Mouse (Mus musculus): ENCODE measurements around the gene Gse1.

Gse1 gene

DNA sequence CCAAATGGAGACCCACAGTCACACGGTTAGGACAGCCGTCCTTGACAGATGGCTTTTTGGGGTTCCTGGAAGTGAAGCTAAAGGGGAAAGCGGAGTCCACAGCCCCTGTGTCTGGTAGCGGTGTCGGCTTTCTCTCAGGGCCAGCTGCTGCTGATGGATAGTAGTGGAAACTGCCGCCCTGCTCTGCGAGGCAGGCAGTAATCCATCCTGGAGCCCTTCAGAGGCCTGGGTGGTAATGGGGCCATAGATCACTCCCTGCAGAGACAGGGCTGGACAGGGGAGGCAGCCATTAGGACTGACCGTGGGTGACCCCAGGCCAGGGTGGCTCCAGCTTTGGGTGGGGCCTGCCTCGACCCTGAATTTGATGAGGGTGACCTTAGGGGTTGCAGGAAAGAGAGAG, 146.3 kb downstream of the Gse1 start:
- peak; percentile 79 for DNase-seq (ENCODE audit: low read depth, low spot score)

DNA sequence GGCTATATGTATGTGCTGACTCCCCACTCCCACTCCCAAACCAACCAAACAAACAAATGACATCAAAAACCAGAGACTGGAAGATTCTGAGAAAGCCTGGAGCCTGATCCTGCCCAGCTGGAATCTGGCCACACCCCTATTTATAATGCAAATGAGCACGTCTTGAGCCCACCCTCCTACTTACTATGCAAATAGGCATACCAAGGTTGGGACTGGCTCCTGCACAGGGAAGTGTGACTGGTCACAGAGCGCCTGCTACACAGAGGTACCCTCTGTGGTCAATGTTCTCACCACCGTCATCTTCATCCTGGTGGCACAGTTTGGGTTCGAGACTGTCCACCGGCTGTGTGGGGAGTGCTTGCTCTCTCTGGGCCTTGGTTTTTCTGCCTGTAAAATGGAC, 146.9 kb downstream of the Gse1 start:
- DNase-seq (ENCODE audit: low read depth, low spot score) = no peak

DNA sequence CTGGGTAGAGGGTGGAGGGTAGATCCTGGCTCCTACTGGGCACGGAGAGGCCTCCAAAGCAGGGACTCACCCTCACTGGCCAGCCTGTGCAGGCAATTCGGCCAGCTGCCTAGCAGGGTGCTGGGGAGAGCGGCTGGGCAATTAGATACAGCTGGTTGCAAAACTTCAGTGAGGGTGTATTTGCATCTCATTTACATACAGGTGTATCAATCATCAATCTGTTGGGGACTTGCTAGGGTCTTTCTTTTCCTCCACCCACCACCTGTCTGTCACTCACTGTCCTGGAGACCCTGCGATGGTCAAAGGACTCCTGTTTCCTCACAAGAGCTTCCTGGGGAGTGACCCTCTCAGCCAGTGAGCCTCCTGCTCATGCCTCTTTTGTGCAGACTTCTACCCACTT, 148.0 kb downstream of the Gse1 start:
- DNase-seq (ENCODE audit: low read depth, low spot score) = no peak

DNA sequence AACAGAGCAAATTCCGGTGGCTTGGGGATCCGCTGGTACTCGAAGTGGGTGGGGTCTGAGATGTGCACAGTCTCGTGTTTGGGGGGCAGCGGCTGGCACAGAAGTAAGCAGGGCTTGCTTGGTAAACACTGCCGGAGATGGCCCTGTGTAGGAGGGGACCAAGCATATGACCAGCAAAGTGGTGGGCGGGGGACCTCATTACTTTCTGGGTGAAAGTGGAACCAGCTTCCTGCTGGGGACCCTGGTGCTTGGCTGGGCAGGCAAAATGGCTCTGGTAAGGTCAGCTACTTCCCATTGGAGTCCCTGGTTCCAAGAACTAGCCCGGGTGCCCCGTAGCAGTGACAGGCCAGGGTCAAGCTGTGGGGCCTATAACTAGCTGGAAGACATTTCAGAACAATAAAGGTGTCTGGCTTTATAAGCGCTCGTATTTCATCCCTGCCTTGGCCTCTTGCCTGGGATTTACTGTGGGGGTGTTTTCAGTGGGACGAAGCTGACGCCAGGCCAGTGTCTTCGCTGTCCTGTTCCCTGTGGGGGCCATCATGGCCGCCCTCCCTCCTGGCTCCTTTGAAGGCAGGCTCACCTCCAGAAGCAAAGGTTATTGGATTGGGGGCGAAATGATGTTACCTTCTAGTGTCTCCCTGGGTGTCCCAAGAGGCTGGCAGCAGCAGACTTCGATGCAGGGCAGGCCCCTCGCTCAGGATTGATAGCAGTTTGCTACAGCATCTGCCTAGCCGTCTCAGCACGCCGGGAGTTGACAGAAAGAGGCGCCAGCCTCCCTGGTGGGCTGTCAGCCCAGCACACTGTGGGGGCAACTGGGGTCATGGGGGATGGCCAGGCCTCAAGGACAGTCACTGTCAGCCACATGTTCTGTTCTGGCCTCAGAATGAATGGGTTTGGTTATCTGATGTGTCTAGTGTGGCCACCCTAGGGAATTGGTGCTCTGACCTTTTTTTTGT, 148.9 kb downstream of the Gse1 start:
- DNase-seq (ENCODE audit: low read depth, low spot score) = no peak

DNA sequence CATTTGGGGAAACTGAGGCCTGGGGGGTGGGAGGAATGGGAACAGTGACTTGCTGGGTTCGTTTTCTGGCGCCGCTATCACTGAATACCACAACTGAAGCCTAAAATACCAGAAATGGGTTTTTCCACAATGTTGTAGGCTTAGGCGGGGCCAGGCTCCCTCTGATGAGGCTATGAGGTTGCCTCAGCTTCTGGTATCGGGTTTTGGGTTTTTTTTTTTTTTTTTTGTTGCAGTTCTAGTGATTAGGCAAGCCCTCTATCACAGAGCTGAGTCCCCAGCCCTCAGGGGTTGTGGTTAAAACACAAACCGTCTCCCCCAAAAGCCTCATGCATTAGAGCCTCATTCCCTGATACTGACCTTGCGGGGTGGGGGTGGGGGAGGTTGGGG, 149.5 kb downstream of the Gse1 start:
- no peak for DNase-seq (ENCODE audit: low read depth, low spot score)

DNA sequence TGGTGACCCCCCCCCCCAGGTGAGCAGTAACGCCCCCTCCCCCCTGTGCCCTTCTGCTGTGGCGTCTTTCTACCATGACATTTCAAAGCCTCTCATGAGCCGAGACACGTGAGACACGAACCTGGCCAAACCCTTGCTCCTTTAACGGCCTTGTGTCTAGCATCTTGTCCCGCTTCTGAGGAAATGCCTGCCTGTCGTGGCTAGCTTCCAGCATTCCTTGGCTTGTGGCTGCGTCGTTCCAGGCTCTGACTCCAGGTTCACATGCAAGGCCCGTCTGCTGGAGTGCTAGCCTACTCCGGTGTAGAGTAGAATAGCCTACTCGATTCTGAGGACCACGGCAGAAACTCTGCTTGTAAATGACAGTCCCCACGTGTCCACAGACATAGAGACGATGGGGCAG, 150.1 kb downstream of the Gse1 start:
- DNase-seq (ENCODE audit: low read depth, low spot score) = peak; percentile 86

DNA sequence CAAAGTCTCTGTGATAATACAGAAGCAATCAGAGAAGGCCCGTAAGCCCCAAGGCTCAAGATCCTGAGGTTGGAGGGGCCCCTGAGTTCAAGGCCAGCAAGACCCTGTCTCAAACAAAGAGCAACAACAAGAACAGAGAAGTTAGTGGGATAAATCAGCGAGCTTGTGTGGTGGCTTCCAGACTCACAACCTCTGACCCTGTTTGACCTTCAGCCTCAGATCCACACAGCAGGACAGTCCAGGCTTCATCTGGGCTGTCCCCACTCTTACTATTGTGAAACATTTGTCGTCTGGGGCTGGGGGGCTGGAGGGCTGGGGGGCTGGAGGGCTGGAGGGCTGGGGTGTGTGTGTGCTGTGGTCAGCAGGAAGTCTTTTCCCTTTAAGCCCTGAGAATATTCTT, 150.8 kb downstream of the Gse1 start:
- no peak for DNase-seq (ENCODE audit: low read depth, low spot score)

DNA sequence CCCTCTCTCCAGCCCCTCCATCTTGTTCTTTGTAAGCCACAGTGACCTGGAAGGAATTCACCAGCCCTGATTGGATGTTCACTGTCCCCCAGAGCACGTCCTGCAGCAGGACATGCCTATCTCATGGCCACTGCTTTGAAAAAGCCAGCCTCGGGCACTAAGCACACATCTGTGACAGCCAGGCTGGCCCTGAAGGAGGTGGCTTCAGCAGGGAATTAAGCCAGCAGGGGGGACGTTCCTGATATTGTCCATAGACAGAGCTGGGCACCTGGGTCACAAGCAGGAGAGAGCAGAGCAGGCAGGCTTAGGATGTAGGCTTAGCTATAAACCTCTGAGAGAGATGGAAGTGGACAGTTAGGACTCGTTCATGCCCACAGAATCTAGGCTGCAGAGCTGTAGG, 153.6 kb downstream of the Gse1 start:
- no peak for DNase-seq (ENCODE audit: low read depth, low spot score)

DNA sequence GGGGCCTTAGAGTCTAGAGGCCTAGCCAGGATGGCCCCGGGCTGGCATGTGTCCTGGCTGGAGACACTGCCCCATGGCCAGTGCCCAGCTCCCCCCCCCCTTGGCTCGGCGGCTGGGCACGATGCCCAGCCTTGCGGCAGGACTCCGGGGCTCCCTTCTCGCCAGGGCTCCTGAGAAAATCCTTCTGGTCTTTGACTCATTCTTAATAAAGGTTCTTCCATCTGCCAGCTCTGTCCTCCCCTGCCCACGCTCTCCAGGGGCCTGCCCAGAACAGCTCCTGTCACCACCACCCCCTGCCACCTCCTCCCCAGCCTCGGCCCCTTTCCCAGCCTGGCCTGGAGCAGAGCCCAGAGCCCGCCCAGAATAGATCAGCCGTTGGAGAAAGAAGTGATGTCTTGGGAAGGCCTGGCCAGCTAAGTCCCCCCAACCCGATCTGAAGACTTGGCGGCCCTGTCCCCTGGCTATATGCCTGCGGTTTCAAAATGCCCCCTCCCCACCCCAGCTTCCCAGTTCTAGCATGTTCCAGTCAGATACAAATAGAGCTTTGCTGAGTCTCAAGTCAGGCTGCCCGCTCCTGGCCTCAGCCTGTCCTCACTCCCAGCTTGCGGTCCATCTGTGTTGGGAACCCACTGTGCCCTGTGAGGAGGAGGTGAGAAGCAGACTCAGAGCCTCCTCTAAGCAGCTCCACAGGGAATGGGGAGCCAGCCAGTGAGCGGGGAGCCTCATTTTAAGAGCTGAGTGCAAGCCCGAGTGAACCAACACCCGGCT, 154.4 kb downstream of the Gse1 start:
- peak; percentile 89 for DNase-seq (ENCODE audit: low read depth, low spot score)

DNA sequence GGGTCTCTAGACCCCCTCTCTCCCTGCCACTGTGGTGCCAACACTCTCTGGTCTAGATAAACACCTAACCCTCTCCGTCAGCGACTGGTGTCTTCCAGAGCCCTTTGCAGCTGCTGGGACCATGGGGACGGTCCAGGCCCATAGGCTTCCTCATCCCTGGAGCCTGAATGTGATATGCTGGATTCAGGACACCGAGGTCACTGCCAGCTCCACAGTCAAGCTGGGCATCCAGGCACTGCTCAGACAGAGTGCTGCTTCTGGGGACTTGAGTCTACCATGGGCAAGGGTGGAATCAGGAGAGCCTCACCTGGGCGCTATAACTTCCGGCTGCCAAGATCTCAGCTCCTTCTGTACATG, 154.9 kb downstream of the Gse1 start:
- DNase-seq (ENCODE audit: low read depth, low spot score) = peak; percentile 56

DNA sequence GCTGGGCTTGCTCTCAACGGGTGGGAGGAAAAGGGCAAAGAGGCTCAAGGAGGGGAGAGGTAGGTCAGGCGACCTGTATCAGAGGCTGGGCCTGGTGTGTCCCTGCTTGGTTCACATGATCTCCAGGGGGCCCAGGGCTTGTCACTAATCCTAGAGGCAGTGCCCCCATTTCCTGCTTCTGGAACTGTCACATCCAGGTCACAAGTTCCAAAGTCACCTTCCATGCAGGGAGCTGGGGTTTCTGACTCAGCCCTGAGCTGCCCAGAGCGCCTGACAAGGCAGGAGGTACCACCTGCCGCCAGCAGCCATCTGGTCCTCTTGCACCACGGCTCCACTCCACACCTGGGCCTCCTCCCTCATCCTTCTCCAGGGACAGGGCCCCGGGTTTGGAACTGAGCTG, 155.5 kb downstream of the Gse1 start:
- no peak for DNase-seq (ENCODE audit: low read depth, low spot score)

DNA sequence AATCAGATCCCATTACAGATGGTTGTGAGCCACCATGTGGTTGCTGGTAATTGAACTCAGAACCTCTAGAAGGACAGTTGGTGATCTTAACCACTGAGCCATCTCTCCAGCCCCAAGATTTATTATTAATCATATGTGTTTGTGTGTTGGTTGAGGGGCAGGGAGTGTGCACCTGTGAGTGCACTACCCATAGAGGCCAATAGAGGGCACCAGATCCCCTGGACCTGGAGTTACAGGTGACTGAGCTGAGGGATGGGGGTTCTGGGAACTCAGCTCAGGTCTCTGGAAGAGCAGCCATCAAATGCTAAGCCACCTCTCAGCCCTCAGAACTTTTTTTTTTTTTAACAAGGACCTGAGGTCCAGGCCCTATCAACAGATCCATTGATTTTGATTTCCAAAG, 156.5 kb downstream of the Gse1 start:
- no peak for DNase-seq (ENCODE audit: low read depth, low spot score)

DNA sequence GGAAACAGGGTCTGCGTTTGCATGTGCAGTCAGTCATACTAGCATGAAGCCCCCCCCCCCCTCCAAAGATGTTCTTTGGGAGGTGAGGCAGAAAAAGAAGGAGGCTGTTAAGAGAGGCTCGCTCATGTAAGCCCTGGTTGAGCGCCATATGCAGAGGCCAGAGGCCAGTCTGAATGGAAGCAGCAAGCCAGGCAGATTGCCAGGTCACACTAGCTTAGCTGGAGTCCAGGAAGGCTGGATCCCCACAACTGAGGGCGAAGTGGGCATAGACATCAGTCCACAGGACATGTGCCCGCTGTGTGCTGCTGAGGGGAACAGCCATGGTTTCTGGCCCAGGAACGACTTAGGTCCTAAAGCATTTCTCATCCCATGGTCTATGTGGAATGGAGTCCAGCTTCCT, 160.0 kb downstream of the Gse1 start:
- no peak for DNase-seq (ENCODE audit: low read depth, low spot score)

DNA sequence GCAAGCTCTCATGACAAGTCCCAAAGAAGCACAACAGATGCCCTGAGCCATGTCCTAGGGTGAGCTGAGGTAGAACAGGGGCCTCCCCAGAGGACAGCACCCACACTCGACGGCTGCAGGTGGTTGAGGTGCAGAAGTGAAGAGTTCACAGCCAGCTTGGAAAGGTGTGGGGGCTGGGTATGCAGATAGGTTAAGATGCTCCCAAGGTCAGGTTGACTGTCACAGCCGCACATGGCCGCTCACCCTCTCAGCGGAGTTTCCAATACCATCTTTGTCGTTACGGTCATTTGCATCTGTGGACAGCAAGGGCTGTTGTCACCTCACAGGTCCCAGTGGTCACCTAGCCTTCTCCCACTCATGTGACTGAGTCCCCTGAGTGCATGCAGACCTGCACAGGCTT, 162.3 kb downstream of the Gse1 start:
- no peak for DNase-seq (ENCODE audit: low read depth, low spot score)

DNA sequence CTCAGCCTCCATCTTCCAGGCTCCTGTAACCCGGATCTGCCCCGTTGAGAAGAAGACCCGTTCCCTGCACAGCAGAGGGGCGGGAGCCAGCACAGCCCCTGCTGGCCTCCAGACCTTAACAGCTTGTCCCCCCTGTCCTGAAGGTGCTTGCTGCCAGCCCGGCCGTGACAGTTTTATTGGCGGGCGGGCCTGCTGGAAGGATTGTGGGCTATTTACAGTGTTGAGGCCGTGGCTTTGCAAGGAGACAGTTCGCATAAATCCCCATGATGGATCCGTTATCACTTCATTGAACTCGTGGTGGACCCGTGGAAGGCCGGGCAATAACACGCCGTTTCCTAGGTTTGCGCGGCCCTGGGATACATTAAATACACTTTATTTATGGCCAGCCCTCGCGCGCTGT, 163.6 kb downstream of the Gse1 start:
- no peak for DNase-seq (ENCODE audit: low read depth, low spot score)

DNA sequence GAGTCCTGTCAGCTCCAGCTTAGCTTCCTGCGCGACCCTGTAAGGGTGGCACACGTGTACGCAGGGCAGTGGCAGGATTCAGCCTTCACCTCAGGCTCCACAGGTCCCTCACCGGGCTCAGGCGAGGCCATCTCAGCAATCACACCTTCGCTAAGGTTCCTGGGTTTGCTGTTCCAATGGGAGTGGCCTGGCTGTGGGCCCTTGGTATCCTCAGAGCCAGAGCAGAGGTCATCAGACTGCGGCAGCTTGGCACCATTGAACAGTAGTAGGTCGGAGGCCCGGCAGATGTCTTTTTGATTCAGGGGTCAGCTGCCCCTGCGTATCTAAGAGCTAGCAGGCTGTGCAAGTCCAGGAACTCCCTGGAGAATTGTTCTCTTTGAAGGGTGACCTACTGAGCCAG, 164.8 kb downstream of the Gse1 start:
- DNase-seq (ENCODE audit: low read depth, low spot score) = no peak

DNA sequence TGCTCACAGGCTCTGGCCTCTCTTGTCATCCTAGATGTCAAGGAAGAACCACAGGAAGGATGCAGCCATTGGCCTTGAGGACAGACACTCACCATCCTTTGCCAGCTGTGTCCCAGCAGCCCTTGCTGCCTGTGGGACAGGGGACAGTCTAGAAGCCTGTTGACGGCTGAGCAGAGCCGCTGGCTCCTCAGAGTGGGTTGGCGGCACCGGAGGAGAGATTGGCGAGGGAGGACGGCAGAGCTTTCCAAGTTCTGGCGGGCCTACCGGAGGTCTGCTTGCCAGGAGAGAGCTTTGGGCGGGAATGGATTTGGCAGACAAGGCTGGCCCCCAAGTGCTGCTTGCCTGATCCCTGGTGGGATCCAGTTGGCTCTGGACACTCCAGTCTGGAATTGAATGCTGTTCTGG, 165.6 kb downstream of the Gse1 start:
- peak; percentile 40 for DNase-seq (ENCODE audit: low read depth, low spot score)

DNA sequence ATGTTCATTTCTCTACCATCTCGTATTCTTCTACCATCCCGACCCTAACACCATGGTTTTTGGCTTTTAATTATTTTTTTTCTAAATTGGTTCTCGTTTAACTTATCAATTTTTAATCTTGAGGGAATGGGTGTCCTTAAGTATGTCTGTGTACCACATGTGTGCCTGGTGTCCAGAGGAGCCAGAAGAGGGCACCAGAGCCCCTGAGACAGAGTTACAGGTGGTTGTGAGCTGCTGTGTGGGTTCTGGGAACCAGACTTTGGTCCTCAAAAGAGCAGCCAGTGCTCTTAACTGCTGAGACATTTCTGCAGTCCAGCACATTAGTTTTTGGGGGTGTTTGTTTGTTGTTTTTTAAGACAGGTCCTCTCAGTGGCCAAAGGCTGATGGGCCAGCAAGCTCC, 167.6 kb downstream of the Gse1 start:
- DNase-seq (ENCODE audit: low read depth, low spot score) = no peak

DNA sequence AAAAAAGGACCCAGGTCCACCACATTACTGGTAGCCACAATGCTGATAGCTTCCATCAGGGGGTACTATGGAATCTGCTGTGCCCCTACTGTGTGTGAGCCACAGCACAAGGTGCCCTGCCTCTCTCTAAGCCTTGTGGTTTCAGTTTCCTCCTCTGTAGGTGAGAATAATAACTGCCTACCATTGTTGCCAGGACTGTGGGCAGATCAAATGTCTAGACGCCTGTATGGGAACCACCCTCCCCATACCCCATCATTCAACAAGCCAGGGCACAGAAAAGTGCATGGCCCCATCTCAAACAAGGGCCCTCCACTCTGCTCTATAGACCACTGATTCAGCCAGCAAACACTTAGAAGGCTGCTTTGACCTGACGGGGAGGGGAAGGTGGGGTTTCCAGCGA, 168.5 kb downstream of the Gse1 start:
- DNase-seq (ENCODE audit: low read depth, low spot score) = no peak

DNA sequence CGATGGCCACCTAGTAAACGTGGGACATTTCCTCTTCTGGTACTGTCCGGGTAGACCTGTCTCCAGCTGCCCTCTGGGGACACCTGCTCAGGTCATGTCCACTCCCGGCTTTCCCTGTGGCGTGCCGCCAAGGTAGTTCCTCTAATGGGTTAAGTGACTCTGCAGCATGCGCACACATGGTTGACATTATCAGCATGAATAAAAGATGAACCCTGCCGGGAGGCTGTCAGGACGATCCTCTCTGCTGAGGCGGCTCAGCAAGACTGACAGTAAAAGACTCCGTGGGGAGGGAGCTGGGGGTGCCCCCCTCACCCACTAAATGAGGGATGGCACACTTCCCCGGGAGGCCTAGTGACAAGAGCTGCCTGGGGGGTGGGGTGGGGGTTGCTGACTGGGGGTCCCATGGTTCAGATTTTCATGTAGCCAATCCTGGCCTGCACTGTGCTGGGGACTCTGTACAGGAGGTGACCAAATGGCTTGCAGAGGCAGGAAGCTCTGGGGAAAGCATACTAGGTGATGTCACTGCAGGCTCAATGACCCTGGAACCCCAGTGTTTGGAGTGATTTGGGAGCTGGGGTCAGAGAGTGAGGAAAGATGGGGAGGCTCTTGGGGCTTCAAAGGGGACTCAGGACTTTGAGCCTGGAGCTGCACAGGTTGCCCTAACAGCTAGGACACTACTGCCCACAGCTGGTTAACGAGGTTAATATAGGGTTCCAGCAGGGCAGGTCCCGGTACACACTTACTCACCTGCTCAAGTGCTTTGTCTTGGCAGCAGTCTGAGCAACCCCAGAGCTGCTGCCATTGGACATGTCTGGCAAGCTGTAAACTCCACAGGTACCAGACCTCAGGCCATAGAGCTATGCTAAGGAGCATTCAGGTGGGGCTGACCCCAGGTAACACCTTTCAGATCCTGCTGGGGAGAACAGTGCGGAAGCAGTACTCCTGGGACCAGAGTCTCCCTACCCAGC, 169.5 kb downstream of the Gse1 start:
- no peak for DNase-seq (ENCODE audit: low read depth, low spot score)

DNA sequence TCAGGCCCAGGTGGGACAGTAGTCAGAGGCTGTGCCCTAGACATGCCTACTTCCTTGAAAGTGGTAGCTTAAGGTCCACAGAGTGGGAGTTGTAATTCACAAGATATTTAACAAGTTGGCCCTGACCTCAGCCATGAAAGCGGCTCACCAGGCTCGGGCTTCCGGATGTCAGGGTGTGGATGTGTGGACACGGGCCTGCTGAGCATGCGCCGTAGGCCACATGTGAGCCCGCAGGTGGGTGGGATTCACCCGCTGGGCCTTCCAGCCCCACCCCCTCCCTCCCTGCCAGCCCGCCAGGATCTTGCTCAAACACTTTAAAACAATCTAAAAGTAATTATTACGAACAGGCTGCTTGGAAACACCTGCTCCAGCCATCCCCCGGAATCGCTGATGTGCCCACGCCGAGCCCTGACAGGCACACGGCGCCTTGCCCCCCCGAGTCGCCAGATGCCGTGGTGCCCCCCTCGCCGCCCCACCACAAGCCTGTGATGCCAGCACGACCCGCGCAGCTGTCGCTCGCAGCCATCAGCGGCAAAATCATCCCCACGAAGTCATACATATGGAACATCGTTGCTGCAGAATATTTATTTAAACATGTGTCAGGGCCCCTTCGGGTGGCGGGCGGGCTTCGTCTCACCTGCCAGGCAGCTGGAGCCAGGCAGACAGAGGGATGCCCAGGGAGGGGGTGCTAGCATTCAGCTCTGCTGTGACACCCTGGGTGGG, 171.1 kb downstream of the Gse1 start:
- no peak for DNase-seq (ENCODE audit: low read depth, low spot score)
